Mouse (Mus musculus) heart, adult 2 months (tissue): ENCODE data around the gene Zfp423. TPM values are rescaled to one million over a fixed set of nuclear protein-coding genes. Genes with fewer than 3 reads are reported as not detected.

Experiments
- DNase-seq, 2 experiments: peaks; one replicate each; pipeline ENCODE4 v3.0.0; 2021
- H3K27ac ChIP-seq: fragments of 200-600 bp; 2 replicates; pipeline ENCODE4 v1.8.1; 2022
- H3K27me3 ChIP-seq: fragments of 200-500 bp; 2 replicates; pipeline ENCODE4 v1.6.1; 2012; ENCODE audit warnings: mild to moderate bottlenecking, low read length, inconsistent platforms, mixed read lengths; ENCODE audit not compliant: control insufficient read depth, insufficient read depth
- H3K36me3 ChIP-seq: fragments of 200-500 bp; 2 replicates; pipeline ENCODE4 v1.6.1; 2012; ENCODE audit warnings: low read length, inconsistent platforms; ENCODE audit not compliant: control insufficient read depth, insufficient read depth
- H3K4me1 ChIP-seq: fragments of 200-500 bp; 2 replicates; pipeline ENCODE4 v1.6.1; 2011; ENCODE audit warnings: low read length; ENCODE audit not compliant: control insufficient read depth, insufficient read depth
- H3K4me3 ChIP-seq: fragments of 200-600 bp; 2 replicates; pipeline ENCODE4 v1.8.1; 2022
- H3K79me2 ChIP-seq: fragments of 200-500 bp; replicated peaks from 2 replicates; pipeline ENCODE4 v1.6.1; 2012; ENCODE audit warnings: mild to moderate bottlenecking, inconsistent platforms, low read length, moderate library complexity, mixed read lengths; ENCODE audit not compliant: control insufficient read depth, insufficient read depth
- H3K9ac ChIP-seq: fragments of 200-500 bp; 2 replicates; pipeline ENCODE4 v1.6.1; 2012; ENCODE audit warnings: low read depth, mild to moderate bottlenecking, control low read depth, inconsistent platforms, low read length, mixed read lengths
- CTCF ChIP-seq: fragments of 200-600 bp; IDR thresholded peaks from 2 replicates; pipeline ENCODE4 v1.8.1; 2022; ENCODE audit warnings: antibody characterized with exemption, mild to moderate bottlenecking, moderate library complexity
- EP300 ChIP-seq: fragments of 200-500 bp; IDR thresholded peaks from 2 replicates; pipeline ENCODE4 v1.6.1; 2011; ENCODE audit warnings: low read depth, low read length, control low read depth; ENCODE audit not compliant: insufficient read depth
- POLR2A ChIP-seq: fragments of 200-500 bp; IDR thresholded peaks from 2 replicates; pipeline ENCODE4 v1.6.1; 2011; ENCODE audit warnings: mild to moderate bottlenecking, low read depth, low read length, control low read depth; ENCODE audit not compliant: insufficient read depth
- WGBS: fragments of 180-500 bp; shearing (Covaris S2); methylation state at CpG from one replicate; pipeline ENCODE4 v1.1.7; 2018; 5-methylcytosine and 5-hydroxymethylcytosine counted together
- intact Hi-C: fragments of 180-260 bp; cut with DNase I; formaldehyde crosslinking; loops from one replicate; pipeline ENCODE4 v1.15.1; 2025
- polyA plus RNA-seq: library from polyadenylated mRNA; depleted of rRNA; stranded (reverse); fragments of >200 nt; gene quantifications from 2 replicates; pipeline ENCODE4 v1.2.3, GENCODE M21; 2012
- total RNA-seq, 2 experiments: library from RNA; stranded (reverse); gene quantifications; 2 replicates each; pipeline ENCODE4 v1.2.3; 2021

The Zfp423 gene
- total and polyA plus RNA-seq, 3 experiments: 4.3 to 5.3 (median 4.8) TPM

- peaks cover 6% of the 10 kb centered on the region for H3K4me1 ChIP-seq
- no peak for TF ChIP-seq EP300
- TF ChIP-seq POLR2A: no peak
- TF ChIP-seq CTCF: no peak
- no peaks in the 10 kb centered on the region for H3K27me3 ChIP-seq
- H3K79me2 ChIP-seq: no peaks in the 10 kb centered on the region
- H3K27ac ChIP-seq: peak overlapping the region; percentile 59
- H3K9ac ChIP-seq: peak overlapping the region; percentile 15; the same call in 1 of the 2 replicates
- intact Hi-C loops: no loop called here
- H3K36me3 ChIP-seq: no peaks in the 10 kb centered on the region
- WGBS: 7% methylated on average over 24 of the region's 24 CpGs
- peak overlapping the region; percentile 38 for H3K4me3 ChIP-seq
- peak; percentile 60 to 67 for DNase-seq
These were observed 15.5 kb upstream of the Zfp423 start for GRCm38 (mm10) chr8:87974759-87975465.

GRCm38 (mm10) chr8:87974122-87974758 is 14.8 kb upstream of the Zfp423 start:
- Histone ChIP-seq H3K4me1 (peaks cover 6% of the 10 kb centered on the region), H3K4me3 (peak overlapping the region; percentile 38), H3K79me2 (no peaks in the 10 kb centered on the region), H3K27ac (peak overlapping the region; percentile 59), H3K27me3 (no peaks in the 10 kb centered on the region), H3K9ac (peak overlapping the region; percentile 15; the same call in 1 of the 2 replicates), H3K36me3 (no peaks in the 10 kb centered on the region)
- 10% methylated on average over 21 of the region's 21 CpGs for WGBS
- DNase-seq: no peak
- intact Hi-C loops: no loop called here
- TF ChIP-seq POLR2A (no peak), CTCF (no peak), EP300 (no peak)

GRCm38 (mm10) chr8:87967866-87968620 is 8.6 kb upstream of the Zfp423 start:
- H3K4me3 ChIP-seq: no peak overlapping the region
- intact Hi-C loops: no loop called here
- WGBS: 70% methylated on average over 8 of the region's 8 CpGs
- TF ChIP-seq CTCF (no peak), EP300 (no peak), POLR2A (no peak)
- no peak overlapping the region for H3K27ac ChIP-seq
- H3K27me3 ChIP-seq: no peaks in the 10 kb centered on the region
- no peaks in the 10 kb centered on the region for H3K36me3 ChIP-seq
- no peaks in the 10 kb centered on the region; the same call in 1 of the 2 replicates for H3K4me1 ChIP-seq
- H3K9ac ChIP-seq: no peak overlapping the region
- H3K79me2 ChIP-seq: no peaks in the 10 kb centered on the region
- DNase-seq: no peak

GRCm38 (mm10) chr8:87967057-87967820 is 7.8 kb upstream of the Zfp423 start:
- intact Hi-C loops: no loop called here
- TF ChIP-seq EP300 (no peak), CTCF (no peak), POLR2A (no peak)
- Histone ChIP-seq H3K79me2 (no peaks in the 10 kb centered on the region), H3K9ac (no peak overlapping the region), H3K27me3 (no peaks in the 10 kb centered on the region), H3K27ac (no peak overlapping the region), H3K4me3 (no peak overlapping the region), H3K36me3 (no peaks in the 10 kb centered on the region), H3K4me1 (no peaks in the 10 kb centered on the region; the same call in 1 of the 2 replicates)
- DNase-seq: peak in 1 of 2 experiments; percentile 13
- WGBS: 84% methylated on average over 2 of the region's 2 CpGs

GRCm38 (mm10) chr8:87962514-87963225 is 3.3 kb upstream of the Zfp423 start:
- Histone ChIP-seq H3K79me2 (no peaks in the 10 kb centered on the region), H3K36me3 (no peaks in the 10 kb centered on the region), H3K4me1 (peaks cover 1% of the 10 kb centered on the region; the same call in 1 of the 2 replicates), H3K27me3 (peaks cover 2% of the 10 kb centered on the region), H3K4me3 (no peak overlapping the region), H3K9ac (no peak overlapping the region), H3K27ac (no peak overlapping the region)
- no peak for DNase-seq
- 26% methylated on average over 26 of the region's 26 CpGs for WGBS
- no peak for TF ChIP-seq EP300
- no peak for TF ChIP-seq POLR2A
- TF ChIP-seq CTCF: no peak
- intact Hi-C loops: loop anchor here (5.0 kb wide), 3 partner anchors 50 to 160 kb away; no protein-coding TSS in a partner anchor
